9 mouse cellular contexts compared by ENCODE assay signal in the genomic region with DNA sequence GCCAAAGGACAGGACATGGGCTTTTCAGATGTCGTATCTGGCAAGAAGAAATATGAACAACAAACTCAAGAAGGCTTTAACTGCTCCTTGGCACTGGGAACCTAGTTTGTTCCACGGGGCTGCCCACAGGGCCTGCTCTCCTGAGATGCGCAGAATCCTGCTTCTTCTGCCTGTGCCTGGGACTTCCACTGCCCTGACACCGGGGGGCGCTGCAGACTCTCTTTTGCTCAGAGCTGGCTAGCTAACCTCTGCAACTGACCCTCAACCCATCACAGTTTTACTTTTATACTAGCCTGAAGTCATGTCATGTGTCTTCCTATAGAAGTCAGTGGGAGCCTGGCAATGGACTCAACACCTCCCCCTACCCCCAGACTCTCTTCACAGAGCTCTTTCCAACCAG. TPM values are rescaled to one million over a fixed set of nuclear protein-coding genes. Genes with fewer than 3 reads are reported as not detected.
DNase-seq lines count a peak whose midpoint lies in the region; ATAC-seq lines count a peak whose summit lies in the region.
"Had no signal": no experiment of that assay in that cellular context is flagged by ENCODE, and none has a peak within 500 bp of the region (broad histone marks: within the 10 kb centered on the region; RNA-seq: fewer than 3 reads in every experiment).

No protein-coding gene starts in this region.

- WGBS in forebrain, embryonic 11.5 days, result 43% methylated on average over 5 of the region's 5 CpGs
- 56% methylated on average over 5 of the region's 5 CpGs for WGBS in forebrain, embryonic 15.5 days
- 39% methylated on average over 5 of the region's 5 CpGs for whole genome bisulfite sequencing in liver, embryonic 11.5 days
- WGBS in midbrain, embryonic 15.5 days, result 57% methylated on average over 5 of the region's 5 CpGs

- H3K36me3 ChIP-seq in forebrain, embryonic 11.5 days (ENCODE audit: control insufficient read depth, insufficient read depth, low read length), result no peaks in the 10 kb centered on the region
- no peaks in the 10 kb centered on the region for H3K36me3 ChIP-seq in forebrain, embryonic 15.5 days
- no peaks in the 10 kb centered on the region for H3K36me3 ChIP-seq in liver, embryonic 11.5 days (ENCODE audit: control insufficient read depth, insufficient read depth, low read length)
- H3K36me3 ChIP-seq in midbrain, embryonic 15.5 days (replicated peaks), result no peaks in the 10 kb centered on the region
- H3K36me3 ChIP-seq: heart, embryonic 15.5 days had no signal

- no peaks in the 10 kb centered on the region for H3K9me3 ChIP-seq in forebrain, embryonic 11.5 days (ENCODE audit: control insufficient read depth, low read length)
- H3K9me3 ChIP-seq in forebrain, embryonic 15.5 days, result no peaks in the 10 kb centered on the region
- no peaks in the 10 kb centered on the region for H3K9me3 ChIP-seq in liver, embryonic 11.5 days (ENCODE audit: control insufficient read depth, low read length)
- H3K9me3 ChIP-seq in midbrain, embryonic 15.5 days, result no peaks in the 10 kb centered on the region
- H3K9me3 ChIP-seq: heart, embryonic 15.5 days had no signal

- H3K4me2 ChIP-seq in forebrain, embryonic 11.5 days (ENCODE audit: low read depth, low read length, severe bottlenecking), result no peak overlapping the region
- H3K4me2 ChIP-seq in forebrain, embryonic 15.5 days (replicated peaks), result no peak overlapping the region
- H3K4me2 ChIP-seq in liver, embryonic 11.5 days, result no peak overlapping the region
- no peak overlapping the region for H3K4me2 ChIP-seq in midbrain, embryonic 15.5 days
- H3K4me2 ChIP-seq: heart, embryonic 15.5 days had no signal

- peak; percentile 68 for DNase-seq in forebrain, embryonic 11.5 days (ENCODE audit: low spot score)
- peak; percentile 50 for DNase-seq in ovary, postnatal 36 days (ENCODE audit: low spot score)
- DNase-seq in ovary, postnatal 10 days (ENCODE audit: low spot score), result no peak
- peak; percentile 53 for DNase-seq in embryo, embryonic 11 days
- DNase-seq in liver, embryonic 11.5 days (ENCODE audit: low spot score), result peak; percentile 48
- peak; percentile 47 to 82 for DNase-seq in spleen, postnatal 4 days (ENCODE audit: low spot score in 2 of 2)

- 0 out of 2 replicates have a peak, but pooled peaks cover 2% of the 10 kb centered on the region for H3K4me1 ChIP-seq in forebrain, embryonic 11.5 days (replicated peaks; ENCODE audit: control insufficient read depth, insufficient read depth, low read length)
- H3K4me1 ChIP-seq in forebrain, embryonic 15.5 days, result peaks cover 7% of the 10 kb centered on the region
- H3K4me1 ChIP-seq in liver, embryonic 11.5 days (replicated peaks; ENCODE audit: control insufficient read depth, insufficient read depth, low read length), result no peaks in the 10 kb centered on the region
- peaks cover 24% of the 10 kb centered on the region for H3K4me1 ChIP-seq in midbrain, embryonic 15.5 days
- H3K4me1 ChIP-seq: heart, embryonic 15.5 days had no signal

- no peak overlapping the region for H3K9ac ChIP-seq in forebrain, embryonic 11.5 days (ENCODE audit: low read length)
- H3K9ac ChIP-seq in forebrain, embryonic 15.5 days (replicated peaks), result no peak overlapping the region
- no peak overlapping the region for H3K9ac ChIP-seq in liver, embryonic 11.5 days (ENCODE audit: low read depth, low read length)
- no peak overlapping the region for H3K9ac ChIP-seq in midbrain, embryonic 15.5 days
- H3K9ac ChIP-seq: heart, embryonic 15.5 days had no signal

- ATAC-seq in forebrain, embryonic 11.5 days (replicated peaks; ENCODE audit: low FRiP score), result no peak
- no peak for ATAC-seq in forebrain, embryonic 15.5 days (replicated peaks)
- ATAC-seq in liver, embryonic 11.5 days (replicated peaks; ENCODE audit: low FRiP score), result no peak
- ATAC-seq in midbrain, embryonic 15.5 days (replicated peaks), result no peak

- H3K27me3 ChIP-seq in forebrain, embryonic 11.5 days (ENCODE audit: control insufficient read depth, insufficient read depth, low read length), result no peaks in the 10 kb centered on the region
- H3K27me3 ChIP-seq in forebrain, embryonic 15.5 days, result no peaks in the 10 kb centered on the region
- no peaks in the 10 kb centered on the region for H3K27me3 ChIP-seq in liver, embryonic 11.5 days (replicated peaks; ENCODE audit: control insufficient read depth, insufficient read depth, low read length)
- H3K27me3 ChIP-seq in midbrain, embryonic 15.5 days (replicated peaks), result no peaks in the 10 kb centered on the region
- H3K27me3 ChIP-seq: heart, embryonic 15.5 days had no signal

- no peak overlapping the region for H3K4me3 ChIP-seq in forebrain, embryonic 11.5 days (ENCODE audit: low read depth, low read length)
- no peak overlapping the region for H3K4me3 ChIP-seq in forebrain, embryonic 15.5 days
- no peak overlapping the region for H3K4me3 ChIP-seq in liver, embryonic 11.5 days (ENCODE audit: low read depth, low read length)
- H3K4me3 ChIP-seq in midbrain, embryonic 15.5 days, result no peak overlapping the region
- H3K4me3 ChIP-seq: heart, embryonic 15.5 days had no signal

- no peak overlapping the region for H3K27ac ChIP-seq in forebrain, embryonic 11.5 days (ENCODE audit: low read depth, low read length)
- H3K27ac ChIP-seq in forebrain, embryonic 15.5 days (replicated peaks), result no peak overlapping the region
- no peak overlapping the region for H3K27ac ChIP-seq in liver, embryonic 11.5 days (ENCODE audit: low read depth, low read length)
- H3K27ac ChIP-seq in midbrain, embryonic 15.5 days, result no peak overlapping the region
- H3K27ac ChIP-seq: heart, embryonic 15.5 days had no signal

RNA-seq across cellular contexts. Expression of a gene that starts 23.7 kb away (rescaled TPM):
- polyA plus RNA-seq in forebrain, embryonic 11.5 days (2014; fragmentation: Nextera tagmentation; extraction: Ambion mirVana), result 7.7 and 8.0 TPM in 2 replicates
- 10.5 and 11.4 TPM in 2 replicates for polyA plus RNA-seq in forebrain, embryonic 15.5 days (2015; fragmentation: Nextera tagmentation; extraction: Ambion mirVana)
- 0.23 and 0.43 TPM in 2 replicates for polyA plus RNA-seq in liver, embryonic 11.5 days (2014; fragmentation: Nextera tagmentation; extraction: Ambion mirVana)
- 17.1 and 18.9 TPM in 2 replicates for polyA plus RNA-seq in midbrain, embryonic 15.5 days (2015; fragmentation: Nextera tagmentation; extraction: Ambion mirVana)
